Mouse (Mus musculus) CH12.LX (cell line): ENCODE data around the gene Prpf39. TPM values are rescaled to one million over a fixed set of nuclear protein-coding genes. Genes with fewer than 3 reads are reported as not detected.

Experiments
- DNase-seq: peaks from one replicate; pipeline ENCODE4 v3.0.0-alpha.2; 2013; ENCODE audit errors: extremely low read depth
- H3K27ac ChIP-seq: 2 replicates; pipeline ENCODE4 v1.5.1; 2012; ENCODE audit warnings: low read depth, mild to moderate bottlenecking, control low read depth, moderate library complexity; ENCODE audit not compliant: insufficient read depth
- H3K27me3 ChIP-seq: replicated peaks from 2 replicates; pipeline ENCODE3; 2012; ENCODE audit warnings: inconsistent platforms
- H3K36me3 ChIP-seq, 2 experiments: replicated peaks in 1 of 2; 2 replicates each; pipeline versions ENCODE3 to v1.6.1; 2012; ENCODE audit warnings: inconsistent platforms in 1 of 2, low read length in 1 of 2, mild to moderate bottlenecking in 1 of 2, mixed read lengths in 1 of 2, moderate library complexity in 1 of 2; ENCODE audit not compliant: control insufficient read depth in 1 of 2, insufficient read depth in 1 of 2
- H3K4me1 ChIP-seq, 2 experiments: 2 replicates each; pipeline ENCODE4 v1.6.1; 2012; ENCODE audit warnings: inconsistent platforms in 1 of 2, moderate library complexity in 1 of 2; ENCODE audit not compliant: insufficient read depth in 2 of 2, control insufficient read depth in 1 of 2
- H3K4me2 ChIP-seq: 2 replicates; pipeline ENCODE4 v1.6.1; 2012; ENCODE audit warnings: low read depth, mild to moderate bottlenecking, control low read depth; ENCODE audit not compliant: poor library complexity, insufficient read depth, severe bottlenecking
- H3K4me3 ChIP-seq, 3 experiments: fragments of 150-350 bp in 1 of 3; sonication (generic) in 1 of 3; replicated peaks in 1 of 3; 2 replicates each; pipeline versions ENCODE3 to v1.5.1; 2011 to 2012; ENCODE audit warnings: low read depth in 2 of 3, low read length in 2 of 3, mild to moderate bottlenecking in 2 of 3, moderate library complexity in 2 of 3, control low read depth in 1 of 3, improper control_type of control experiment in 1 of 3, inconsistent platforms in 1 of 3, mixed read lengths in 1 of 3; ENCODE audit not compliant: poor library complexity in 1 of 3
- H3K79me2 ChIP-seq: replicated peaks from 2 replicates; pipeline ENCODE4 v1.6.1; 2012; ENCODE audit warnings: mild to moderate bottlenecking, moderate library complexity; ENCODE audit not compliant: control insufficient read depth, poor library complexity, insufficient read depth, severe bottlenecking; ENCODE audit errors: extremely low read depth
- H3K9ac ChIP-seq: 2 replicates; pipeline ENCODE4 v1.6.1; 2012; ENCODE audit warnings: low read depth, mild to moderate bottlenecking, control low read depth, moderate library complexity; ENCODE audit not compliant: insufficient read depth
- H3K9me3 ChIP-seq: replicated peaks from 2 replicates; pipeline ENCODE3; 2012; ENCODE audit warnings: low read length, inconsistent platforms, mixed read lengths
- BHLHE40 ChIP-seq: IDR thresholded peaks from 2 replicates; pipeline ENCODE4 v1.6.1; 2011; ENCODE audit warnings: mild to moderate bottlenecking, low read depth, low read length, improper control_type of control experiment
- EP300 ChIP-seq: IDR thresholded peaks from 2 replicates; pipeline ENCODE4 v1.6.1; 2011; ENCODE audit warnings: low read length, improper control_type of control experiment
- ETS1 ChIP-seq: conservative IDR thresholded peaks from 2 replicates; pipeline ENCODE4 v1.6.1; 2012; ENCODE audit warnings: low read depth, mild to moderate bottlenecking, inconsistent platforms, low read length, improper control_type of control experiment, moderate library complexity
- GABPA ChIP-seq: IDR thresholded peaks from 2 replicates; pipeline ENCODE4 v1.6.1; 2012; ENCODE audit warnings: low read depth, low read length, improper control_type of control experiment, inconsistent platforms; ENCODE audit not compliant: insufficient replicate concordance
- HCFC1 ChIP-seq: IDR thresholded peaks from 2 replicates; pipeline ENCODE4 v1.6.1; 2012; ENCODE audit warnings: low read depth, mild to moderate bottlenecking, inconsistent platforms, low read length, improper control_type of control experiment
- JUN ChIP-seq: IDR thresholded peaks from 2 replicates; pipeline ENCODE4 v1.6.1; 2011; ENCODE audit warnings: low read depth, mild to moderate bottlenecking, low read length, improper control_type of control experiment, moderate library complexity; ENCODE audit not compliant: insufficient read depth
- JUND ChIP-seq: conservative IDR thresholded peaks from 2 replicates; pipeline ENCODE4 v1.6.1; 2011; ENCODE audit warnings: low read depth, low read length, improper control_type of control experiment
- MAX ChIP-seq: IDR thresholded peaks from 2 replicates; pipeline ENCODE4 v1.6.1; 2011; ENCODE audit warnings: low read length, improper control_type of control experiment
- MEF2A ChIP-seq: IDR thresholded peaks from 2 replicates; pipeline ENCODE4 v1.6.1; 2014; ENCODE audit warnings: low read depth, mild to moderate bottlenecking, inconsistent platforms, low read length, improper control_type of control experiment, borderline replicate concordance
- MYC ChIP-seq: IDR thresholded peaks from 2 replicates; pipeline ENCODE4 v1.6.1; 2011; ENCODE audit warnings: low read depth, mild to moderate bottlenecking, improper control_type of control experiment, low read length
- NELFE ChIP-seq: IDR thresholded peaks from 2 replicates; pipeline ENCODE4 v1.6.1; 2011; ENCODE audit warnings: low read depth, low read length, improper control_type of control experiment
- NRF1 ChIP-seq: IDR thresholded peaks from 2 replicates; pipeline ENCODE4 v1.6.1; 2014; ENCODE audit warnings: low read depth, mild to moderate bottlenecking, inconsistent platforms, low read length, improper control_type of control experiment, moderate library complexity
- RCOR1 ChIP-seq: conservative IDR thresholded peaks from 2 replicates; pipeline ENCODE4 v1.6.1; 2012; ENCODE audit warnings: low read depth, mild to moderate bottlenecking, inconsistent platforms, low read length, improper control_type of control experiment
- SMC3 ChIP-seq: IDR thresholded peaks from 2 replicates; pipeline ENCODE4 v1.6.1; 2011; ENCODE audit warnings: low read depth, low read length, improper control_type of control experiment
- TCF12 ChIP-seq: IDR thresholded peaks from 2 replicates; pipeline ENCODE4 v1.6.1; 2014; ENCODE audit warnings: low read depth, mild to moderate bottlenecking, inconsistent platforms, low read length, improper control_type of control experiment
- UBTF ChIP-seq: IDR thresholded peaks from 2 replicates; pipeline ENCODE4 v1.6.1; 2012; ENCODE audit warnings: low read depth, mild to moderate bottlenecking, inconsistent platforms, low read length, improper control_type of control experiment, moderate library complexity
- USF2 ChIP-seq: conservative IDR thresholded peaks from 2 replicates; pipeline ENCODE4 v1.6.1; 2011; ENCODE audit warnings: low read depth, low read length, improper control_type of control experiment
- dilution Hi-C: fragments of 300-500 bp; cut with MboI; formaldehyde crosslinking; loops from 2 replicates; pipeline ENCODE4 v1.14.3; 2020; ENCODE audit warnings: low sequenced_read_pairs; ENCODE audit not compliant: extremely low pct_unique_long_range_greater_than_20kb, extremely low pct_ligation_motif_present
- in situ Hi-C: fragments of 300-500 bp; cut with MboI; formaldehyde crosslinking; loops from 3 replicates; pipeline ENCODE4 v1.14.3; 2019; ENCODE audit warnings: low sequenced_read_pairs, low pct_ligation_motif_present, low pct_unique_long_range_greater_than_20kb, mixed read lengths
- polyA plus RNA-seq: library from polyadenylated mRNA; unstranded; fragments of >175 nt; gene quantifications from 2 replicates; pipeline ENCODE4 v1.2.1, GENCODE M21; 2012; ENCODE audit warnings: low read depth; ENCODE audit not compliant: insufficient read length
- total RNA-seq, 2 experiments: library from RNA; depleted of rRNA; stranded (reverse); fragments of 300-350 nt in 1 of 2; fragments of >200 nt in 1 of 2; gene quantifications; 2 replicates each; pipeline ENCODE4 v1.2.3; 2012 to 2014

Prpf39 gene
- total and polyA plus RNA-seq, 3 experiments = 15.3 to 34.9 (median 29.6) TPM

DNA sequence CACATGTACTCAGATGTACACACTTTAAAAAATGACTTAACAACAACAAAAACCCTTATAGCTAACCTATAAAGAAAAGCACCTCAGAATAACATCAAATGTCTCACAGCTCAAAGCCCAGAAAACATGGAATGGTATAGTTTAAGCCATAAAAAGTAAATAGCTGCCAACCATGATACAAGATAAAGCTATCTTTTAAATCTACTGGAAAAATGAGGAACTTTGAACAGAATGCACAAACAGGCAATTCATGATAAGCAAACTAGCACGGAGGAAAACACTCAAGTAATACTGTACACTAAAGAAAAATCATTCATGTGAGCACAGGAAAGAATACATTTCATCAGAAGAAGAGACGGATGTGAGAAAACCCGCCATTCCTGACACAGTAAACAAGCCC is 28.4 kb upstream of the Prpf39 start:
- in situ Hi-C loops = no loop called here
- peaks cover 35 to 79% of the 10 kb centered on the region in 2 experiments for H3K36me3 ChIP-seq
- H3K9me3 ChIP-seq = no peaks in the 10 kb centered on the region

DNA sequence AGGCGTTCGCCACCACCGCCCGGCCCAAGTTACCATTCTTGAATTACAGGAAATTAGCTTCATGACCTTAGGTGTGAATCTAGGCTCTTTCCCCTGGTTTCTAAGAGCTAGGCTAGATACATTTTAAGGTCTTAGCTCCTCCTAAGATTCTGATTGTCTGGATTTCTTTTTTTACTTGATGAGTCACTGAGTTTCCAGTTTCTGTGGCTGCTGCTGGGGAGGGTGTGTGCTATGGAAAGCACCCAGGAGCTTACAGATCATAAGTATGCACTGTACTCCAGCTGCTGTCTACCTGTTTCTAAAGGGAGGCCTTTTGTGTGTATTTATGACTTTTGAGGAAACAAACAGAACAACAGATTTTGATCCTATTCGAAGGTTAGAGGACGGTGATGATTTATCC is 13.3 kb upstream of the Prpf39 start:
- in situ Hi-C loops (no loop called here), dilution Hi-C loops (no loop called here)
- Histone ChIP-seq H3K9me3 (no peaks in the 10 kb centered on the region), H3K27ac (no peak overlapping the region), H3K79me2 (no peaks in the 10 kb centered on the region), H3K27me3 (no peaks in the 10 kb centered on the region), H3K4me1 (peaks cover 0 to 5% of the 10 kb centered on the region in 2 experiments; a peak in 1 of 4 replicates), H3K36me3 (peaks cover 4 to 18% of the 10 kb centered on the region in 2 experiments), H3K9ac (no peak overlapping the region), H3K4me2 (no peak overlapping the region; the same call in 1 of the 2 replicates), H3K4me3 (no peak overlapping the region)
- TF ChIP-seq JUN = peak; percentile 56
- TF ChIP-seq SMC3 = no peak
- peak; percentile 96 for TF ChIP-seq MEF2A
- peak; percentile 44 for DNase-seq

More for the DNA sequence above, 28.4 kb upstream of the Prpf39 start:
- H3K27ac ChIP-seq = no peak overlapping the region
- no peak overlapping the region for H3K4me2 ChIP-seq
- dilution Hi-C loops = no loop called here
- no peak overlapping the region for H3K9ac ChIP-seq
- no peaks in the 10 kb centered on the region for H3K27me3 ChIP-seq
- no peaks in the 10 kb centered on the region for H3K79me2 ChIP-seq
- H3K4me1 ChIP-seq = no peaks in the 10 kb centered on the region
- DNase-seq = no peak
- no peak overlapping the region for H3K4me3 ChIP-seq
- TF ChIP-seq USF2 (no peak), UBTF (no peak), TCF12 (no peak), NELFE (no peak), JUND (no peak), BHLHE40 (no peak), EP300 (no peak), NRF1 (no peak), HCFC1 (no peak), GABPA (no peak), MAX (no peak), ETS1 (no peak), MYC (no peak), RCOR1 (no peak)
